Mouse (Mus musculus): ENCODE measurements around the gene Ndufa6.
A peak's percentile ranks its signal among the peaks of the same experiment; 100 is the strongest.

Gene Ndufa6

GRCm38 (mm10) chr15:82341675-82342542 lies 12.2 kb downstream of the Ndufa6 start:
- no peak for DNase-seq (ENCODE audit: low read depth, low spot score)

GRCm38 (mm10) chr15:82341036-82341501 lies 13.1 kb downstream of the Ndufa6 start:
- no peak for DNase-seq (ENCODE audit: low read depth, low spot score)

- no peak for DNase-seq (ENCODE audit: low read depth, low spot score)
Measured at GRCm38 (mm10) chr15:82340414-82341035, 13.6 kb downstream of the Ndufa6 start.

- DNase-seq (ENCODE audit: low read depth, low spot score): no peak
Measured at GRCm38 (mm10) chr15:82339634-82340254, 14.4 kb downstream of the Ndufa6 start.

- DNase-seq (ENCODE audit: low read depth, low spot score): no peak
Measured at GRCm38 (mm10) chr15:82339150-82339549, 15.0 kb downstream of the Ndufa6 start.

- DNase-seq (ENCODE audit: low read depth, low spot score): peak; percentile 98
Measured at GRCm38 (mm10) chr15:82338593-82339112, 15.5 kb downstream of the Ndufa6 start, which contains the start of the genes Naga, Pheta2 and Smdt1. Gene Naga (minus strand): TSS chr15:82338925. Gene Pheta2 (plus strand): TSS chr15:82338942. Gene Smdt1 (plus strand): TSS chr15:82338959.

GRCm38 (mm10) chr15:82337875-82338274 lies 16.2 kb downstream of the Ndufa6 start:
- DNase-seq (ENCODE audit: low read depth, low spot score): peak; percentile 61

- no peak for DNase-seq (ENCODE audit: low read depth, low spot score)
Measured at GRCm38 (mm10) chr15:82336629-82337028, 17.5 kb downstream of the Ndufa6 start.

- DNase-seq (ENCODE audit: low read depth, low spot score): no peak
Measured at GRCm38 (mm10) chr15:82335194-82335593, 18.9 kb downstream of the Ndufa6 start.

GRCm38 (mm10) chr15:82325382-82325781 lies 28.7 kb downstream of the Ndufa6 start:
- no peak for DNase-seq (ENCODE audit: low read depth, low spot score)

- DNase-seq (ENCODE audit: low read depth, low spot score): no peak
Measured at GRCm38 (mm10) chr15:82322195-82322594, 31.9 kb downstream of the Ndufa6 start.

- no peak for DNase-seq (ENCODE audit: low read depth, low spot score)
Measured at GRCm38 (mm10) chr15:82319613-82320012, 34.5 kb downstream of the Ndufa6 start.

GRCm38 (mm10) chr15:82317839-82318238 lies 36.3 kb downstream of the Ndufa6 start:
- DNase-seq (ENCODE audit: low read depth, low spot score): no peak

GRCm38 (mm10) chr15:82308416-82308815 lies 45.7 kb downstream of the Ndufa6 start:
- DNase-seq (ENCODE audit: low read depth, low spot score): no peak

- DNase-seq (ENCODE audit: low read depth, low spot score): no peak
Measured at GRCm38 (mm10) chr15:82307107-82307506, 47.0 kb downstream of the Ndufa6 start.

All from A20 (cell line).